Mouse (Mus musculus) erythroblast, embryonic 14.5 days (primary cell): ENCODE results near the gene Zfp963.

Source experiments
- GATA1 ChIP-seq: IDR thresholded peaks from 2 replicates; pipeline ENCODE4 v1.6.1; 2012; ENCODE audit warnings: low read length, inconsistent platforms, mixed read lengths
- TAL1 ChIP-seq: IDR thresholded peaks from 3 replicates; pipeline ENCODE4 v1.6.1; 2012; ENCODE audit warnings: low read length, inconsistent platforms, mixed read lengths

DNA sequence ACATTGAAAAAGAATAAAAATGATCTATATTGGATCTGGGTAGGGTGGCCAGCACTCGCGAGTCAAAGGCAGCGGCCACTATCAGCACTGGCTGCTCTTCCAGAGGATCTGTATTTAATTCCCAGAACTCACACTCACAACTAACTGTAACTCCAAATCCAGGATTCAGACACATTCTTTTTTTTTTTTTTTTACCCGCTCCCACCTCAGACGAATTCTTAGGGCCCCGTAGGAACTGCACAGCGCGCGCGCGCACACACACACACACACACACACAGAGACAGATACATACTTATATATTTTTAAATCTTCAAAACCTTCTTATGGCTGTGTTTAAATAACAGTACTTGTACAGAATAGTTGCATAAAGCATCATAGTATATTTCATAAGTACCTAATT, 40.6 kb upstream of the Zfp963 start:
- TF ChIP-seq GATA1: no peak
- TF ChIP-seq TAL1: no peak
